Mouse (Mus musculus): ENCODE data around the gene Plod1.

The Plod1 gene

DNA sequence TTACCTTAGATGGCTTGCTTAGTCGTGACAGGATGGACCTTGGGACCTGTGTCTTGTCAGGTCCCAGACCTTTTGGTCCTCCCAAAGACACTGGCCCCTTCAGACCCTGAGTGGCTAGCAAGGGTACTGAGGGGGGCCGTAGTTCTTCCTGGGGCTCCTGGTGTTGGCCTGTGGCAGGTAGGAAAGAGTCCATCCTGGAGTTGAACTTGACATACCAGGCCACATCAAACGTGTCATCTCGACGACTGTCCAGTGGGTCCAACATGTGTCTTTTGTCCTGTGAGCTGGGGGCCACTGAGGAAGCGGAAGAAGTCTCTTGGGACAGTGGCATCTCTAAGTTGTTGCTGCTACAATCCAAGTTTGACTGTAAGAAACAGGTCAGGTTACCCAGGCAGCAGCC, 70.9 kb downstream of the Plod1 start:
- in situ Hi-C loops (cut with MboI; ENCODE audit: unreplicated experiment in 2 of 2): loop anchor here in 1 of 2 experiments (5.0 kb wide), 1 partner anchor 37 kb away; the partner anchor contains the start of gene Mfn2

DNA sequence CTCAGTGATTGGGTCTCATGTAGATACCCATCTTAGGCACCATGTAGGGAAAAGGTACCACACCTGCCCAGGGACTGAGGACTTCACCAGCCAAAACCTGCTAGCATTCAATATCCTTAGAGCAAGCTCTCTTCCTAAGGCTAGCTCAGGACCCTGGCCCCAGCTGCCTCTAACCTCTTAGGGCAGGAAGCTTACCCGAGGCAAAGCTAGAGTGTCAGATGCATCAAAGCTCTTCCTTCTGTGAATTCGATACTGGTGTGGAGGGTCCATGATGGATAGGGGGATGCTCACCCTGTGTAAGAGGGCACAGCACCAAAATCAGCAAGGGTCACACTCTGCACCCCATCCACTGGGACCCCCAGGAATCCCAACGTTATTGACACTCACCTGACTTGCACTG, 74.5 kb downstream of the Plod1 start:
- in situ Hi-C loops (cut with MboI; ENCODE audit: unreplicated experiment in 2 of 2): no loop called here

Measured in v-Abl transformed pro-B cells (cell line).